Mouse (Mus musculus): Measurements from ENCODE around the gene Vwa1.

The Vwa1 gene

DNA sequence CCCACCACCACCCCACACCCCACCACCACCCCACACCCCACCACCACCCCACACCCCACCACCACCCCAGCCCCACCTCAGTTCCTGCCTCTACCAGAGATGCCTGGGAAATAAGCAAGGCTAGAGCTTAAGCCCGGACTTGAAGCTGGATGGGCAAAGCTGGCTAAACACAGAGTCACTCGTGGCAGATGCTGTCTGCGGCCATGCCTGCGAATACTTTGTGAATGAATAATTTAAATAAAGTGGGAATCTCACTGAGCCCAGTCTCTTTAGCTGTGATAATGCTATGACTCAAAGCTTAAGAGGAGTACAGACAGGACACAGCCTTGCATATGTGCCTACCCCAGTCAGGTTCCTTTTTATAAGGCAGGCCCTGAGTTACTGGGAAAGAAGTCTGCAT, 5.0 kb upstream of the Vwa1 start:
- no peak for DNase-seq

DNA sequence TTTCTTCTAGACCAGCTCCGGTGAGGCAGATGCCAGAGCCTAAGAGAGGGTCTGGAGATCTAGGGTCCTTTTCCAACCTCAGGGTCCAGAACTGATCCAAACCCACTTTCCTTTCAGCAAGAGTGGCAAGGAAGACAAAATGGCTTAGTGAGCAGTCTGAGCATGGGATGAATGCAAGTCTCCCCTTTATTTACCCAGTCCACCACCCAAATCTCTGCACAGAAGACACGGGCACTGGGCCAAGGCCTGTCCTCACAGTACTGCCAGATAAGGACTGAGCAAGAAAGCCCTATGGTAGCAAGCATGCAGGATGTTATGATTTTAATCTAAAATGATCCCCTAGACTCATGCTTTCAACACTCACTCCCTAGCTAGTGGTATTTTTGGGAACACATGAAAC, 3.3 kb upstream of the Vwa1 start:
- DNase-seq: peak in 1 of 2 experiments; percentile 13

DNA sequence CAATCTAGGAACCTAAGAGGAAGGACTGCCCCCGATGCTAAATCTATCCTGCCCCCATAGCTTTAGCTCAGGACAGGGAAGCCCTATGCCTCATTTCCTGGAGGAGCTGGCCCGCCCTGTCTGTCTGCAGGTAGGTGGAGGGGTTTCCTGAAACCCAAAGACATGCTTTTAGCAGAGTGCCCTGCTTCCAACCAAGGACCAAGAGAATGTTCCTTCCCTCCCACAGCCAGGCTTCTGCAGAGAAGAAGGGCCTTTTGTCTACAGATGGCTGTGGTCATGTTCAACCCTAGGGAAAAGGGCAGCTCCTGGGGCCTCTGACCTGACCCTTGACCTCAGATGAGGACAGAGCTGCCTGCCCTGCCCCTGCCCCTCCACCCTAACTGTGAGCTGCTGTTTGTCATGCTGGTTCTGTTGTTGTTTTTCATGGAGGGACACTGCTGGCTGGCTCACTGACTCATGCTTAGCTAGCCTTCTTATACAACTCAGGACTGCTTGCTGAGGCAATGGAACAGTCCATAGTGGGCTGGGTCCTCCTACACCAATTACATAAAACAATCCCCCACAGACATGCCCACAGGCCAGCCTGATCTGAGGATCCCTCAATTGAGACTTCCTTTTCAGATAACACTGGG, 2.3 kb upstream of the Vwa1 start:
- DNase-seq: peak in 1 of 2 experiments; percentile 32

DNA sequence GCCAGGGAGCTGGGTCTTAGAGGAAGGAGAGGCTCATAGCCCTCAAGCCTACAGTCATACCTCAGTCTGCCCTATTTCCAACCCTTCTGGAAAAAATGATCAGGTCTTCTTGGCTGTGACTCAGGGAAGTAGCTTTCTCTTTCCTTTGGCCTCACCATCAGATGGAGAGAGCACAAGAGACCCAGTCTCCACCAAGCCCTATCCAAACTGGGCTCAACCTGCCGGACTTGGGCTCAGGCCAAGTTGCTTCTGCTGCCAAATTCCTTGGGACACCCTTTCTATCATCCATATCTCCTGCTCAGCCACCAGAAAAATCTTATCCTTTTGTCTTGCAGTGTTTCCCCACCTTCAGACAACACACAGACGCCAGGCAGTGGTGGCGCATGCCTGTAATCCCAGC, 1.4 kb upstream of the Vwa1 start:
- DNase-seq: peak in 1 of 2 experiments; percentile 48

DNA sequence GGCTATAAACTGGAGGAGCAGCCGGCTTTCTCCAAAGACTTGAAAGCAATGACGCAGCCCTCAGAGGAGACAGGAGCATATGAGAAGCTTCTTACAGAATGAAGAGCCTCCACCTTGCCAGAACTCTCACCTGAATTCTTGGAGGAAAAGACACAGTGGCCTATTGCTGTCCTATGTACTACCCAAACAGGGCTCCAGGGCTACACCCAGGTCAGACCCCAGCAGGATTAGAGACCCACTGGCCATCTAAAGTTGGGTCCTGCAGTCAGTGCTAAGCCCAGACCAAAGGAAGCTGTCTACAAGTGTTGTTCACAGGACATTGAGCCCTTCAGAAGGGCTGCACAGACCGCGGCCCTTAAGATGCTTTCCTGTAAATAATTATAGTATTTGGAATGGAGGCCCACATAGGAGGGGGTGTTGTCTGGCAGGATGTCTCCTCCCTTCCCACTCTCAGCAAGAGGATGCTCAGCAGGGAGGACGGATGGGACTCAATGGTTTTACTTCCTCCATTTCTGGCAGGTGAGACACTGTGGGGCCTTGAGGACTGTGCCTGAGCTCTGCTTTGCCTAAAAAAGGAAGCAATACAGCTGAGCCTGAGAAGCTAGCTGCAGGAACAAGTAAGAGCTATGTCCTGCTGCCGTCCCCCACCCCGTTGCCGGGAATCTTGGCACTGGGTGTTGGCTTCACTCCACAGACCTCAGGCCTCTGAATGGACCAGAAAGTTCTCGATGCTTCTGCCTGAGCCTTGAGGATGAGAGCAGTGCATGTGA, 658 bp upstream of the Vwa1 start:
- peak; percentile 67 to 73 for DNase-seq

DNA sequence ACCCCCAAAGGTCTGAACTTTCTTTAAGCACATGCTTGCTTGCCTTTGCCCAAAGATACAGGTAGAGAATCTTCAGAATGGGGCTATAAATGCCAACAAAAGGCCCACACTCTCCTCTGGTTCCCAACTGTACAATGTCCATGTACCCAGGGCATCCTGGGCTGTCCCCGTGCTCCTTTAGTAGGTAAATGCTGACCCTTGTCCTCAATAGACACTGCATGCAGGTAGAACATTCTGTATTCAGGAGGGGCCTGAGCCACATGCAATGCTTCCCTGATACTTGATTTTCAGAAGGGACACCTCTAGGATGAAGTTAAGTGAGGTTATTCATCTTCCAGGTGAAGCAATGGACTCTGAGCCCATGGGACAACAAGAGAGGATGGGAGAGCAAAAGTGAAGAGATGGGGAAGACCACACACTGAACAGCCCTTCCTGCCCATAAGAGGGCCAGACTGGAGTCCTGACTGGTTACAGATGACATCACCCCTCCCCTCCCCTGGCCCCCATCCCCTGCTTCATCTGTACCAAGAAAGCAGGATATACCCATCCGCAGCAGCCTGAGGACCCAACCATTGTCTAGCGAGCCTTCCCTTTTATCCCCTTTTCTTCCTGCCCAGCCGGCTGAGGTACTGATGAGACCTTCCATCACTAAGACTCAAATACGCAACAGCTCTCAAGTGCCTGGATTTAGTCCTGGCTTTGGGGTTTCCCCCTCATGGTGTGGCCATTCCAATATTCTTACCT, 991 bp downstream of the Vwa1 start:
- DNase-seq: no peak

DNA sequence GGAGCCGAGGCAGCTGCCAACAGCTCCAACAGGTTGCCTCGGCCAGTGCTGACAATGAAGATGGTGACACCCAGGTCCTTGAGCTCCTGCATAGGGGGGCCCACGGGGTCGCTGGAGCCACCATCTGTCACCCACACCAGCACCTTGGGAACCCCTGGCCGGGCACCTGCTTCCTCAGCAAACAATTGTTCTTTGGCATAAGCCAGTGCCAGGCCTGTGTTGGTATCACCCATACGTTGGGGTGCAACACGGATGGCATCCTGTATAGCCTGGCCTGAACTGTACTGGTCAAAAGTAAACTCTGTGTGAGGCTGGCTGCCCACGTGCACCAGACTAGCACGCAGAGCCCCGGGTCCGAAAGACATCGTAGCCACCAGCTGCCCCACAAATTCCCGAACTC, 1.7 kb downstream of the Vwa1 start:
- no peak for DNase-seq

DNA sequence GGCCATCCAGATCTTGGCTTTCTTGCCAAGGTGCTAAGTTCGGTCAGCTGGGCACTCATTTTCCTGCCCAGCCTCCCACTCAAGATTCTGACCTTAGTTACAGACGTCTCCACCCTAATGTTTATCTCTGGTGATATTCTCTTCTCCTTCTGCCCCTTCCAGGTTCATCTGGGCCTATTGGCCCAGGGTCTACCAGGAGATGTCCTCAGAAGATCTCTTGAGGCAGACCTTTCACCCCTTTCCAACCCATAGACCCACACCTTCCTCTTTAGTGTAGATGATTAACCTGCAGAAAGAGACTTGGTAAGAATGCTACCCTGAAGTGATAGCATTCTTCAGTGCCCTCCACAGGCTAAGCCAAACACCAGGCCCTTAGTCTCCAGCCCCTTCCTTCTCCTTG, 2.8 kb downstream of the Vwa1 start:
- DNase-seq: peak in 1 of 2 experiments; percentile 7

DNA sequence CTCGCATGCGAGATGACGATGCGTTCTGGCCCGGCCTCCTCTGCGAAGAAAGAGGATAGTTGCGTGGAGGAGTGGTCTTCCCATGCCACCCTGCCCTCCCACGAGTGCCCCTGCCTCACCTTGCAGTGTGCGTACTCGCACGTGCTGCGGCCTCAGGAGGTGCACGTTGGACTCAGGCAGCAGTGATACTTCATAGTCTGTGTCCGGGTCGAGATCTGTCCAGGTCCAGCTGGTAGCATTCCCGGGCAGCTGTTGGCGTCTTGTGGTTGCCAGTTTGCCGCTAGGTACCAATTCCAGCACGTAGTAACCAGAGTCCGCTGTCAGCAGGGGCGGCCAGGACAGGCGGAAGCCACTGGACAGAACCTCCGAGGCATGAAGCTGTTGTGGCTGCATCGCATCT, 3.9 kb downstream of the Vwa1 start:
- DNase-seq: no peak

DNA sequence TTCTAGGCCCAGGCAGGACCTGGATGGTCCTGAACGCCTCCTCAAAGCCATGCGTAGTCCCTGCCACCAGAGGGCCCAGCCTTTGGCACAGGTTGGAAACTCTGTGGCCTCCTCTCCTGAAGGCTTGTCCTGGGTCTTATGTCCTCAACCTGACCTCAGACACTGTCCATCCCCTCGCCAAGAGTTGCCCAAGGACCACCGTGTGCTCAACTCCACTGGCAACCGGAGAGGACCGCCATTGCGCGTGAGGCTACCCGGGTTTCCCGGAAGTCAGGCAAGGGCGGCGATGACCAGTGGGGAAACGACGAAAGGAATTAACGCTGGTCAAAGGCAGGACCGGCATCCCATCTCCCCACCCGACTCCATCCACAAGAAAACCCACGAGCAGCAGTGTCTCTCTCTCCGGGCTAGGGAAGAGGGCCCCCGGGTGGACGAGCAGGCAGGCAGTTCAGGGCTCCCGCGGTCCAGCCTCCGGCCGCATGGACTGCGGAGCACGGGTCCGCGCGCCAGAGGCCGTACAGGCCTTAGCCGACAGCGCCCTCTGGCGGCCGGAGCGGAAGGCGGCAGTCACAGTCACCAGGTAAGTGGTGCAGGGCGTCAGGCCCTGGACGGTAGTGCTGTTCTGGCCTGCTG, 4.5 kb downstream of the Vwa1 start:
- peak; percentile 96 to 97 for DNase-seq

DNA sequence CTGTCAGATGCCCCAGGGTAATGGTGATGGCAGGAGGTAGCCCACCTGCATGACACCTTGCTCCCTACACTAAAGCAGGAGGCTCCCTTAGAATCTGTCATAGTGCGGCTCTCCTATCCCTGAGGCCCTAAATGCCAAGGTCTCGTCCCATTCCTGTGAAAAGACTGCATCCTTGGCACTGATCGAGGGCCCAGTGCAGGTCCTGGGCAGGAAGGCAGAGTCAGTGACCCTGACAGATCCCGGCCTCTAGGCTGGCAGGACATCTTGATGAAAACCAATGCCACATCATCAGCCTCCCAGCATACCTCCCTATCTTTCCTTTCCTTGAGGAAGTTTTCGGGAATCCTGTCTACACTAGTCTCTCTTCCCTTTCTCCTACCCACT, 5.0 kb downstream of the Vwa1 start:
- no peak for DNase-seq

DNA sequence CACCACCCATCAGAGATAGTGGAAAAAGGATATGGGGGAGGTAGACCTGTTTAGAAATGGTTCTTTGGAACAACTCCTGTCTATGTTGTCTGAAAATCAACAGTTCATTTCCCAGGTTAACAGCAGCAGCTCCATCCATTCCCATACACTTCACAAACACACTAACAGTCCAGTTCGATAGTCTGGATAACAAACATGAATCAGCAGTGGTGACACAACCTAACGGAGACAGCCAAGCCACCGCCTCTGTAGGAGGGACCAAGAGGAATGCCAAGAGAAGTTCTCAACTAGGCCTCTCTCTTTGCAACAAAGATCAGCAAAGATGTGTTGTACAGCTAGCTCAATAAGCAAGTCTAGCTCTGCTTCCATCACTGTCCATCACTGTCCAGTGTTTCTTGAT, 12.1 kb downstream of the Vwa1 start:
- no peak for DNase-seq

DNA sequence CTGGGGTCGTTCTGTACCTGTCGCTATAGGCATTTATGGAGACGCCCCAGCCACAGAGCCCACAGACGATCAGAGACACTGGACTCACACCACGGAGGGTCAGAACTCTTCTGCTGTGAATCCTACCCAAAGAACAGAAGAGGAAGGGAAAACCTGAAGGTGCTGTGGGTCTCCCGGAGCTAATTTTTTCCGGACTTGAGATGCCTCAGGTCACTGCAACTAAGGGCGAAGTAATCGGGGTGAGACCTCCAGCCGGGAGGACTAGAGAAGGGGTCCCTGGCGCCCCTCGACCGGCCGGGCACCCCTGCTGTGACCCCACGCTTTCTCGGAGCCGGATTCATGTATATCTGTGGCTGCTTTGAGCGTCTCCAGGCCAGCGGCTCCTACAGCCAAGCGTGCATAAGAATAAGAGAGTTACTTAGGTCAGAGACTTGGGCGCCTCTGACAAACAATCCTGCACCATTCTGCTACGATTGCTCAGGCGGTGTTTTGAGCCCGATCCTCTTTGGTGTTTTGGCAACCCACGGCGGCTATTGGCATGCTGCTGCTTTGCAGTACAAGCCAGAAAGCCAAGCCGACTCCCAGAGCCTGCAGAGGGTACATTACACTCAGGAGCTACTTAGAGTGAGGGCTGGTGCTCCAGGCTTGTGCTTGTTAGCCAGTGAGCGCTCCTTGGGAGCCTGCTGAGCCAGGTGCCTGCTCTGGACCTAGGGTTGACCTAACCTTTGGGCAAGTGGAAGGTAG, 13.0 kb downstream of the Vwa1 start:
- no peak for DNase-seq

DNA sequence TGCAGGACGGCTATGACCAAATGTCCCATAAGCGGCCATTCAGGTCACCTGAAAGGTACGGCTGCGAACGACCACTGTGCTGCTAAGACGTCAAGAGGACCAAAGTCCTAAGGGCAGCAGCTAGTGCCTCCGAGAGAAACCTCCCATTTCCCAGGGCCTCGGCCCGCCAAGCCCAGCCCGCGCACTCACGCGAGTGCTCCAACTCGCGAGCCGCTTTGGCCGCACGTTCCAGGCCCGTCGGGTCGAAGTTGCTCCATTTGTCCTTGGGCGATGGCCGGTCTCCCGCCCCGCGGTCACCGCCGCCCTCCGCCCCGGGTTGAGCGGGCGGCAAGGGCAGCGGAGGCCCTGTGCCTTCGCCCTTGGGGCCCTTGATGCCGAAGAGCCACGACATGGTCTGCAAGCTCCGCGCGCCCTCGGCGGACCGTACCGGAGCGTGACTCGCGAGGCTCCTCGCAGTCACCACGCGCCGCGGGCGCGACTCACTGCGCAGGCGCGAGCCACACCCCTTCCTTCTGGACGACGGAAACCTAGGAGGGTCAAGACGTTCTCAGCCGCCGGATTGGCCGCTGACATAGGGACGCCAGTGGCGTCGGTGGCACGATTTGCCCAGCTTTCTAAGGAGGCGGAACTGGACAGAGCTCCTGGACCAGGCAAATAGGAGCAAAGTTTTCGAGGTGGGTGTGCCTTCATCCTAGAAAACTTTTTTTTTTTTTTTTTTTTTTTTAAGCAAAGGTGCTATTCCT, 13.7 kb downstream of the Vwa1 start, which contains the start of gene Atad3a:
TSS of gene Atad3a (minus strand) at position 481 of the 743 bp plus-strand sequence.
- peak; percentile 97 to 98 for DNase-seq

DNA sequence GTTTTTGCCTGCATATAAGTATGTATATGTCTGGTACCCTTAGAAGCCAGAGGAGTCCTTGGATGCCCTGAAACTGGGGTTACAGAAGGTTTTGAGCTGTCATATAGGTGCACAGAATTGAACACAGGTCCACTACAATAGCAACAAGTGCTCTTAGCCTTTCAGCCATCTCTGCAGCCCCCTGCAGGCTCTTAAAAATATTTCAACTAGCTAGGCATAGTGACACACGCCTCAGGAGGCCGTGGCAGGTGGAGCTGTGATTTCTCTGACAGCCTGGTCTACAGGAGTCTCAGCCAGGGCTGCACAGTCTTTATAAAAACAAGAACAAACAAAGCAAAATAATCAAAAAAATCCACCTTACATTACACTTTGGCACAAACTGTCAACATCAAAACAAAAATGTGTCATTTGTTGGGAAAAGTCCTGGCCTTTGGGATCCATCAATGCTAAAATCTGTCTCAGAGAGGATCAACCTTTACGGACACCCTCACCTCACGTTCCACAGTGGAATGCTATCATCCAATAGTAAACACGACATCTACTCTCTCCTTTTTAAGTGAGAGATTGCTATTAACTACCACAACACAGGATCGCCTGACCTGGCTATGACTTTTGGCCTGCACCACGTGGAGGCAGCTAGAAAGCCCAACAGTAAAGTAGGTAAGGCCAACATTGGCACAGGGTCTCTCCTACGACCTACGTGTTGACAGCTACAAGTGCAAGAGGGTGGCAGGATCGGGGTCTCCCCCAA, 14.5 kb downstream of the Vwa1 start:
- DNase-seq: peak in 1 of 2 experiments; percentile 58

DNA sequence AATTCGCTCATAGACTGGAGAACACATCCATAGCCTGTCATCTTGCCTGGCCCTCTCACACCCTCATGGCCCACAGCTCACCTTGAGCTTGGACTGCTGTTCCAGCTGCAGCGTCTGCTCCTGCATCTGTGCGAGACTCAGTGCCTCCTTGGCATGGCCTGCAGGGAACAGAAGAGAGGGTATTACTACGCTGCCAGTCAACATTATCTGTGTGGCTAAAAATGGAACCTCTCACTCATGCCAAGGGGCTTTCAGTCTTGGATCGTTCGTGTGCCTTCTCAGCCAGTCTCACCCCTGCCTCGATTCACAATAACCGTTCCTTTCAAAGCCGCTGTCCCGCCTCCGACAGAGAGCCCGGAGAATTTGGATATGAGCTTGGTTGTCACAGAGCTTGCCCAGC, 17.5 kb downstream of the Vwa1 start:
- DNase-seq: no peak

DNA sequence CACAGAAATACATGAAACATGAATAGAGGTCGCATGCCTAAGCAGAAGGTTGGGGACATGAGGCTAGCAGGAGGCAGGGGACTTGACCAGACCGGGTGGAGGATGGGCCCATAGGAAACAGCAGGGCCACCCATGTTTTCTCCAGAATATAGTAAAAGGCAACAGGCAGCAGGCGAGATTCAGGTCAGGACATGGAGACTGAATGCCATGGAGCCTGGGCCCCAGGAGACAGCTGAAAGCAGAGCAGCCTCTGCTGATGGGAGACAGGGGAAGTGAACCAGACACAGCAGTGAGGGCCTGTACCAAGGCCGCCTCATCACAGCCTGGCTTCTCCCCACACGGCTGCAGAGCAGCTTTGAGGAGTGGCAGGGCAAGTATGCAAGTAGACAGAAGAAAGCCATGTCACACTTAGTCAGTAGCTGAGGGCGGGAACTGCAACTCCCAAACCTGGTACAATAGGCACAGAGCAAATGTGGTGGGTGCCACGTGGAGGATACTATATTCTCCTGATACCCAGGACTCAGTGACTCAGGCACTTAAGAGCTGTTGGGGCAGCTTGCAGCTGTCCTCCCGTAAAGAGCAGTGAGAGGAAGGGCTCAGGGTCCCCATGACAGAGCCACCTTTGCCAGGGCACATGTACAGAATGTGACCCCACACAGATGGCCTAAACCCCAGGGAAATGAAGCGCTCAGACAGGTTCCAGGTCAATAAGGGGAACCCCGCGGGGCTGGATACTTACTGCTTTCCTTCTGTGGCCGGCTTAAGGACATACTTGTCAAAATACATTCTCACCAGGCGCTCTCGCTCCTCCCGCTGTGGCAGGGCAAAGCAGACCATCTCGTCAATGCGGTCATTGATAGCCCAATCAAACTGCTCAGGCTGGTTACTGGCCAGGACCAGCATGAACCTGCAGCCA, 27.7 kb downstream of the Vwa1 start:
- no peak for DNase-seq

DNA sequence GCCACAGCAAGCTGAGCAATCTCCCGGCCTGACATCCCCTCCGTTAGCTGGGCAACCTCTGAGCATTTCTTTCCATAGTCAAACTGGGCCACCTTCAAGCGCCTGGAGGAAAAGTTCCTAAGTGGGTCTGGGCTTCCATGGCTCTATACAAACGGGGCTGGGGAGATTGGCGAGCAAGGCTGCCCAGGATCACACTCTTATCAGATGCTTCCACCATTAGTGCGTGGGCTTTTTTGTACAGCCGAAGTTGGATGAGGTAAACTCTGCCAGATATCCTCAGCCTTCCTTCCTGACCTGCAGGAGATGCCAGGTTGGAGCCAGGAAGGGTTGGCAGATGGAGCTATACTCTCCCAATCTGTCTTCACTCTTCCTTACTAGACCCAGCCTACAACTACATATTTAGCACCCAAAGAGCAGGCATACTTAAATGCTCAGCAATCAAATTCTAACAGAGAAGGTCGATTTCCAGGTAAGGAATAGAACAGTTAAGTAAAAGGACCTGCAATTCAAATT, 28.4 kb downstream of the Vwa1 start:
- DNase-seq: no peak

DNA sequence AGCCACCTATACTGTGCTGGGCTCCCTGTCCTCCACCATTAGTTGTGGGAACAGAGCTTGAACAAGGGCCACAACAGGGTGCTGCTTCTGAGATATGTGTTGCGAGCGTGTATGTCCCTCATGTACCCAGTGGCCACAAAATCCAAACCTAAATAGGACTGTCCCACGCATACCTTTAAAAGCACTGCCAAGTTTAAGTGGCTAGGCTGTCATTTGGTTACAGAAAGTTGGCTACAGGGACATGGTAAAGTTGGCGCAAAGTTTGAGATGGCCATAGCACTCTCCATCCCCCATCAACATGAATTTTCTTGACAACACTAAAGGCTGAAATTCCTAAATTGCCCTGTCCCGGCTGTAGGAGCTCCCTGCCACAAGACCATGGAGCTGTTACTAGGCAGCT, 29.4 kb downstream of the Vwa1 start:
- DNase-seq: no peak

DNA sequence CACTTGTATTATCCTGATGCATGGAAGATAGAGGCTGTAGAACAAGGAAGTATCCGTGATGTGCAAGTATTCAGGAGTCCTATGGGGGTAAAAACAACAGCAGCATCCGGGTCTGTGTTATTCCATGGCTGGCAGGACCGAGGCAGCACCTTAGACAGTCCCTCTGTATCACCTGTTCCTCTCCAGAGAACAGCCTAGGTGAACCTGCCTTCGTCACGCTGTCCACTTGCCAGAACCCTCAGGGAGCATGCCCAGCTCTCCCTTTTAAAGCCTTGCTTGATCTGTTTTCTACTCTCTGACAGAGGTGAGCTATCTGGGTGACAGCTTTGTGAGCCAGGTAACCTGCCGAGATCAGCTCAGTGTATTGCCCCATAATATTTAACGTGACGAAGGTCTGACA, 30.0 kb downstream of the Vwa1 start:
- no peak for DNase-seq
